Mouse (Mus musculus): ENCODE measurements at regions not wholly inside any gene's neighbourhood (a gene's known extent, or its start where the extent isn't known, plus 50 kb on each side); places are given as distances from the start of the nearest gene placed in this dataset.

GRCm38 (mm10) chr2:79510485-79511094 is 54.0 kb upstream of the Cerkl start:
- TF ChIP-seq CTCF (IDR thresholded peaks at IDR 0.05; ENCODE audit: low read depth) = no peak
- 58% methylated on average over 10 of the region's 10 CpGs for WGBS
- ATAC-seq (ENCODE audit: insufficient read depth) (no peak), DNase-seq (no peak)
- no peak overlapping the region for H3K4me2 ChIP-seq
- no peaks in the 10 kb centered on the region for H3K27me3 ChIP-seq (ENCODE audit: insufficient read depth, low read length)
- H3K9ac ChIP-seq = no peak overlapping the region
- H3K27ac ChIP-seq (ENCODE audit: low read depth) = no peak overlapping the region
- H3K4me1 ChIP-seq (ENCODE audit: insufficient read depth) = no peaks in the 10 kb centered on the region
- no peaks in the 10 kb centered on the region for H3K9me3 ChIP-seq (ENCODE audit: low read depth, low read length)
- no peak overlapping the region for H3K4me3 ChIP-seq (ENCODE audit: low read depth, low read length)
- no peaks in the 10 kb centered on the region for H3K36me3 ChIP-seq (ENCODE audit: insufficient read depth)

GRCm38 (mm10) chr2:79511108-79511507 is 54.5 kb upstream of the Cerkl start:
- Histone ChIP-seq H3K36me3 (ENCODE audit: insufficient read depth) (no peaks in the 10 kb centered on the region), H3K4me3 (ENCODE audit: low read depth, low read length) (no peak overlapping the region), H3K9me3 (ENCODE audit: low read depth, low read length) (no peaks in the 10 kb centered on the region), H3K27ac (ENCODE audit: low read depth) (no peak overlapping the region), H3K4me2 (no peak overlapping the region), H3K27me3 (ENCODE audit: insufficient read depth, low read length) (no peaks in the 10 kb centered on the region), H3K9ac (no peak overlapping the region), H3K4me1 (ENCODE audit: insufficient read depth) (no peaks in the 10 kb centered on the region)
- TF ChIP-seq CTCF (IDR thresholded peaks at IDR 0.05; ENCODE audit: low read depth) = no peak
- 64% methylated on average over 6 of the region's 6 CpGs for WGBS
- ATAC-seq (ENCODE audit: insufficient read depth) (no peak), DNase-seq (no peak)

- Histone ChIP-seq H3K4me1 (ENCODE audit: insufficient read depth) (no peaks in the 10 kb centered on the region), H3K27me3 (ENCODE audit: insufficient read depth, low read length) (no peaks in the 10 kb centered on the region), H3K9ac (no peak overlapping the region), H3K4me2 (peak overlapping the region; percentile 43), H3K36me3 (ENCODE audit: insufficient read depth) (no peaks in the 10 kb centered on the region), H3K9me3 (ENCODE audit: low read depth, low read length) (no peaks in the 10 kb centered on the region), H3K4me3 (ENCODE audit: low read depth, low read length) (no peak overlapping the region), H3K27ac (ENCODE audit: low read depth) (no peak overlapping the region)
- ATAC-seq (ENCODE audit: insufficient read depth) = peak; percentile 24; the same call in 1 of the 2 replicates
- peak; percentile 94 for DNase-seq
- TF ChIP-seq CTCF (IDR thresholded peaks at IDR 0.05; ENCODE audit: low read depth) = peak; percentile 70
- whole genome bisulfite sequencing = 24% methylated on average over 11 of the region's 11 CpGs
Measured at GRCm38 (mm10) chr2:79511676-79512323, 55.2 kb upstream of the Cerkl start.

GRCm38 (mm10) chr2:79512374-79512773 is 55.8 kb upstream of the Cerkl start:
- Histone ChIP-seq H3K4me3 (ENCODE audit: low read depth, low read length) (no peak overlapping the region), H3K36me3 (ENCODE audit: insufficient read depth) (no peaks in the 10 kb centered on the region), H3K4me1 (ENCODE audit: insufficient read depth) (no peaks in the 10 kb centered on the region), H3K4me2 (peak overlapping the region; percentile 43), H3K27me3 (ENCODE audit: insufficient read depth, low read length) (no peaks in the 10 kb centered on the region), H3K27ac (ENCODE audit: low read depth) (no peak overlapping the region), H3K9me3 (ENCODE audit: low read depth, low read length) (no peaks in the 10 kb centered on the region), H3K9ac (no peak overlapping the region)
- no peak for TF ChIP-seq CTCF (IDR thresholded peaks at IDR 0.05; ENCODE audit: low read depth)
- DNase-seq (no peak), ATAC-seq (ENCODE audit: insufficient read depth) (no peak)
- 68% methylated on average over 2 of the region's 2 CpGs for WGBS

DNA sequence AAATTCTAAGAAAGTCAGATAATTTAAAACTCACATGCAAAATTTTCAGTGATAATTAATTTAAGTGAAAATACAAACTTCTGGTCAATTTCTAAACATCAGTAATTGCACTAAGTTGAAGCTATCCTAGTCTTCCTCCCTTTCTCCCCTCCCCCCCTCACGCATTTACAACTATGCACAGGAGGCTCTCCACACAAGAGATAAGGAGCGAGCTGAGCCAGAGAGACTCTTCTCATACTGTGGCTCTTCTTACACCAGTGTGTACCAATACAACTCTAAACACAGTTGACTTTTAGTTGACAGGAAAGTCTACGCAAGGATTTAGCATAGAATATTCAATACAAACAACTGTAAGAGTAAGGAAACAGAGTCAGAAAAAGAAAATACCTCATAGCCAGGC is 57.1 kb upstream of the Cerkl start:
- TF ChIP-seq CTCF (IDR thresholded peaks at IDR 0.05; ENCODE audit: low read depth) = no peak
- Histone ChIP-seq H3K27me3 (ENCODE audit: insufficient read depth, low read length) (no peaks in the 10 kb centered on the region), H3K27ac (ENCODE audit: low read depth) (no peak overlapping the region), H3K4me2 (no peak overlapping the region), H3K36me3 (ENCODE audit: insufficient read depth) (no peaks in the 10 kb centered on the region), H3K9me3 (ENCODE audit: low read depth, low read length) (no peaks in the 10 kb centered on the region), H3K9ac (no peak overlapping the region), H3K4me1 (ENCODE audit: insufficient read depth) (peaks cover 4% of the 10 kb centered on the region; the same call in 1 of the 2 replicates), H3K4me3 (ENCODE audit: low read depth, low read length) (no peak overlapping the region)
- 46% methylated on average over 3 of the region's 3 CpGs for WGBS
- DNase-seq (no peak), ATAC-seq (ENCODE audit: insufficient read depth) (no peak)

- Histone ChIP-seq H3K4me1 (ENCODE audit: insufficient read depth) (peaks cover 4% of the 10 kb centered on the region; the same call in 1 of the 2 replicates), H3K9me3 (ENCODE audit: low read depth, low read length) (no peaks in the 10 kb centered on the region), H3K4me3 (ENCODE audit: low read depth, low read length) (no peak overlapping the region), H3K36me3 (ENCODE audit: insufficient read depth) (no peaks in the 10 kb centered on the region), H3K27me3 (ENCODE audit: insufficient read depth, low read length) (no peaks in the 10 kb centered on the region), H3K9ac (no peak overlapping the region), H3K27ac (ENCODE audit: low read depth) (no peak overlapping the region), H3K4me2 (no peak overlapping the region)
- DNase-seq (peak; percentile 62), ATAC-seq (ENCODE audit: insufficient read depth) (0 out of 2 replicates have a peak, but pooled peaks have one; percentile 35)
- no peak for TF ChIP-seq CTCF (IDR thresholded peaks at IDR 0.05; ENCODE audit: low read depth)
- 51% methylated on average over 8 of the region's 8 CpGs for WGBS
Measured at GRCm38 (mm10) chr2:79518046-79518750, 61.6 kb upstream of the Cerkl start.

GRCm38 (mm10) chr2:79519799-79520449 is 63.3 kb upstream of the Cerkl start:
- DNase-seq = no peak
- WGBS = 75% methylated on average over 6 of the region's 6 CpGs

More at GRCm38 (mm10) chr2:79519799-79520449, 63.3 kb upstream of the Cerkl start:
- Histone ChIP-seq H3K27me3 (ENCODE audit: insufficient read depth, low read length) (no peaks in the 10 kb centered on the region), H3K4me3 (ENCODE audit: low read depth, low read length) (no peak overlapping the region), H3K27ac (ENCODE audit: low read depth) (no peak overlapping the region), H3K4me1 (ENCODE audit: insufficient read depth) (peaks cover 4% of the 10 kb centered on the region; the same call in 1 of the 2 replicates), H3K4me2 (no peak overlapping the region), H3K36me3 (ENCODE audit: insufficient read depth) (no peaks in the 10 kb centered on the region), H3K9me3 (ENCODE audit: low read depth, low read length) (no peaks in the 10 kb centered on the region), H3K9ac (no peak overlapping the region)
- TF ChIP-seq CTCF (IDR thresholded peaks at IDR 0.05; ENCODE audit: low read depth) = no peak
- no peak for ATAC-seq (ENCODE audit: insufficient read depth)

All from lung, embryonic 14.5 days (tissue).